Mouse (Mus musculus) small intestine, adult 2 months (tissue): Measurements from ENCODE around the gene Bach2.

Experiments used
- CTCF ChIP-seq: fragments of 200-500 bp; IDR thresholded peaks from 2 replicates; pipeline ENCODE4 v1.5.1; 2012; ENCODE audit warnings: low read depth, mild to moderate bottlenecking, control low read depth, inconsistent platforms, low read length, moderate library complexity, mixed read lengths; ENCODE audit not compliant: insufficient replicate concordance, insufficient read length; ENCODE audit errors: extremely low read depth
- POLR2A ChIP-seq: fragments of 200-500 bp; IDR thresholded peaks from 2 replicates; pipeline ENCODE4 v1.6.1; 2012; ENCODE audit warnings: low read depth, mild to moderate bottlenecking, control low read depth, inconsistent platforms, low read length, moderate library complexity

- TF ChIP-seq POLR2A (no peak), CTCF (no peak)
Measured at GRCm38 (mm10) chr4:32579850-32580249, 341.2 kb downstream of the Bach2 start.
